Mouse (Mus musculus): ENCODE measurements around the gene Anxa9.

- no peak for TF ChIP-seq POLR2A (IDR thresholded peaks at IDR 0.05; ENCODE audit: borderline replicate concordance, insufficient read depth, low read length)
- no peak for TF ChIP-seq CTCF (IDR thresholded peaks at IDR 0.05; ENCODE audit: borderline replicate concordance, insufficient read depth, low read depth, low read length)
Measured at GRCm38 (mm10) chr3:95274453-95274852, 32.5 kb downstream of the Anxa9 start.
